In the genomic region with DNA sequence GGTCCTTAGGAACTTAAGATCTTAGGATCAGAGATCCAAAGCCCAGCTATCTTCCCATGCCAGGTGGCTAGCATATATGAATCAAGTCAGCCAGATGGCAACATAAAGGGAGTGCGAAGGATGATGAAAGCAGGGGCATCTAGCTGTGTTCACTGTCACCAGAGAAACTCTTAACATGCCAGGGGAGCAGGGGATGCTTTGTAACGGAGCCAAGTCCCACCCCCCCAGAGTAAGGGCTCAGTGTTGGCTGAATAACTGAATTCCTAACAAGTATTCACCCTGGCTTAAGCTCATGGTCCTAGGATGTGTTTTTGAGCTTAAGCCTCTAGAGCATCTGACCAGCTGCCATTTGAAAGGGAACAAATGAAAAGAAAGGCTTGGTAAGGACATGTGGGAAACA, we compare ENCODE assay signal across 20 mouse cellular contexts.
DNase-seq lines count a peak whose midpoint lies in the region; ATAC-seq lines count a peak whose summit lies in the region.
"Had no signal": no experiment of that assay in that cellular context is flagged by ENCODE, and none has a peak within 500 bp of the region (broad histone marks: within the 10 kb centered on the region; RNA-seq: fewer than 3 reads in every experiment).

No protein-coding gene starts in this region.

- no peak overlapping the region for H3K27ac ChIP-seq in midbrain, embryonic 11.5 days (ENCODE audit: low read depth, low read length)
- H3K27ac ChIP-seq: embryonic facial prominence, embryonic 12.5 days; heart, embryonic 13.5 days; liver, embryonic 15.5 days had no signal

- no peaks in the 10 kb centered on the region for H3K36me3 ChIP-seq in midbrain, embryonic 11.5 days (ENCODE audit: control insufficient read depth, insufficient read depth, low read length)
- H3K36me3 ChIP-seq: embryonic facial prominence, embryonic 12.5 days; heart, embryonic 13.5 days; liver, embryonic 15.5 days had no signal

- H3K4me3 ChIP-seq in midbrain, embryonic 11.5 days (ENCODE audit: low read depth, low read length): no peak overlapping the region
- H3K4me3 ChIP-seq: embryonic facial prominence, embryonic 12.5 days; heart, embryonic 13.5 days; liver, embryonic 15.5 days; myocyte had no signal

- WGBS in midbrain, embryonic 11.5 days: 31% methylated on average over 2 of the region's 2 CpGs

- peak; percentile 82 for ATAC-seq in midbrain, embryonic 11.5 days (ENCODE audit: low FRiP score)
- ATAC-seq: lung, postnatal 0 days had no signal

- peak; percentile 43 to 49 for DNase-seq in cerebellum, postnatal 14 days
- DNase-seq in cerebellum, adult 8-10 months: no peak
- DNase-seq in right cerebral cortex, postnatal 4 days: peak; percentile 32
- DNase-seq in right cerebral cortex, postnatal 25 days: no peak
- DNase-seq in midbrain, embryonic 11.5 days (ENCODE audit: low spot score, missing footprints): no peak
- no peak for DNase-seq in layer of hippocampus, postnatal 36 days
- DNase-seq in retina, embryonic 14.5 days (ENCODE audit: low spot score): no peak
- DNase-seq in thymus, postnatal 0 days (ENCODE audit: low spot score): no peak
- DNase-seq: adrenal gland, postnatal 10 days; cerebellum, adult 11-12 months; heart, postnatal 36 days; kidney, adult 18-20 months; kidney, postnatal 14 days; thymus, postnatal 4 days had no signal

- H3K9me3 ChIP-seq in midbrain, embryonic 11.5 days (ENCODE audit: control insufficient read depth, low read length): no peaks in the 10 kb centered on the region
- H3K9me3 ChIP-seq: embryonic facial prominence, embryonic 12.5 days; heart, embryonic 13.5 days; liver, embryonic 15.5 days had no signal

- no peak overlapping the region for H3K4me2 ChIP-seq in midbrain, embryonic 11.5 days
- H3K4me2 ChIP-seq: embryonic facial prominence, embryonic 12.5 days; heart, embryonic 13.5 days; liver, embryonic 15.5 days had no signal

- H3K9ac ChIP-seq in midbrain, embryonic 11.5 days (ENCODE audit: low read length): no peak overlapping the region
- H3K9ac ChIP-seq: embryonic facial prominence, embryonic 12.5 days; heart, embryonic 13.5 days; liver, embryonic 15.5 days had no signal

- H3K4me1 ChIP-seq in midbrain, embryonic 11.5 days (ENCODE audit: control insufficient read depth, insufficient read depth, low read length): peaks cover 5% of the 10 kb centered on the region; the same call in 1 of the 2 replicates
- H3K4me1 ChIP-seq: embryonic facial prominence, embryonic 12.5 days; liver, embryonic 15.5 days had no signal

- no peaks in the 10 kb centered on the region for H3K27me3 ChIP-seq in midbrain, embryonic 11.5 days (ENCODE audit: control insufficient read depth, insufficient read depth, low read length)
- H3K27me3 ChIP-seq: CH12.LX; embryonic facial prominence, embryonic 12.5 days; heart, embryonic 13.5 days; liver, embryonic 15.5 days had no signal

Comparison
In these comparisons a context has a peak if more than half of its experiments do, and no peak if none do; other contexts are left out.
1. DNase-seq: peak in cerebellum, postnatal 14 days (2 of 2) and right cerebral cortex, postnatal 4 days (single experiment); none in cerebellum, adult 8-10 months (single experiment), right cerebral cortex, postnatal 25 days (single experiment), midbrain, embryonic 11.5 days (single experiment), layer of hippocampus, postnatal 36 days (0 of 2), retina, embryonic 14.5 days (single experiment) and thymus, postnatal 0 days (single experiment).